ENCODE assay signal across 24 mouse cellular contexts in genomic region chr17:7149328-7150195, GRCm38 (mm10).
"Had no signal": no experiment of that assay in that cellular context is flagged by ENCODE, and none has a peak within 500 bp of the region (broad histone marks: within the 10 kb centered on the region; RNA-seq: fewer than 3 reads in every experiment).

No protein-coding gene starts in this region.

- H3K9me3 ChIP-seq: heart, embryonic 13.5 days; heart, embryonic 15.5 days; hindbrain, embryonic 13.5 days; hindbrain, embryonic 15.5 days; kidney, embryonic 15.5 days; limb, embryonic 13.5 days; limb, embryonic 15.5 days; liver, embryonic 12.5 days had no signal

- DNase-seq: gastrocnemius, postnatal 14 days; gastrocnemius, postnatal 36 days; heart, adult 11 months; heart, adult 2 months; heart, postnatal 14 days; heart, postnatal 36 days; kidney, adult 11 months; kidney, adult 2 months; kidney, adult 9 months; kidney, postnatal 14 days; kidney, postnatal 36 days; layer of hippocampus, adult 9-11 months; layer of hippocampus, postnatal 36 days; left cerebral cortex, postnatal 4 days had no signal

- H3K36me3 ChIP-seq: heart, embryonic 13.5 days; heart, embryonic 15.5 days; hindbrain, embryonic 13.5 days; hindbrain, embryonic 15.5 days; kidney, embryonic 15.5 days; limb, embryonic 13.5 days; limb, embryonic 15.5 days; liver, embryonic 12.5 days had no signal

- H3K4me3 ChIP-seq: heart, adult 2 months; heart, embryonic 13.5 days; heart, embryonic 15.5 days; hindbrain, embryonic 13.5 days; hindbrain, embryonic 15.5 days; kidney, embryonic 15.5 days; limb, embryonic 13.5 days; limb, embryonic 15.5 days; liver, embryonic 12.5 days had no signal

- ATAC-seq: hindbrain, postnatal 0 days; intestine, embryonic 16.5 days; liver, embryonic 12.5 days had no signal

- H3K27me3 ChIP-seq: heart, embryonic 13.5 days; heart, embryonic 15.5 days; hindbrain, embryonic 13.5 days; hindbrain, embryonic 15.5 days; limb, embryonic 13.5 days; limb, embryonic 15.5 days had no signal
